Mouse (Mus musculus) frontal cortex, adult (tissue): Measurements from ENCODE around the gene Nedd4.

Experiments used
- ATAC-seq: cut with Nextera tagmentation; 2 replicates; pipeline ENCODE4 v1.9.2; 2017; ENCODE audit warnings: mild to moderate bottlenecking, moderate library complexity, mixed read lengths; ENCODE audit not compliant: low TSS enrichment

Gene Nedd4

GRCm38 (mm10) chr9:72721221-72721620 is 59.1 kb downstream of the Nedd4 start:
- ATAC-seq, result no peak

GRCm38 (mm10) chr9:72722622-72723021 is 60.5 kb downstream of the Nedd4 start:
- no peak for ATAC-seq

- ATAC-seq, result peak; percentile 77
Observed at GRCm38 (mm10) chr9:72724491-72725221, 62.5 kb downstream of the Nedd4 start.

GRCm38 (mm10) chr9:72733966-72734365 is 71.8 kb downstream of the Nedd4 start:
- ATAC-seq, result no peak

- ATAC-seq, result no peak
Observed at GRCm38 (mm10) chr9:72735822-72736410, 73.8 kb downstream of the Nedd4 start.

GRCm38 (mm10) chr9:72741206-72741605 is 79.1 kb downstream of the Nedd4 start:
- ATAC-seq, result no peak

- ATAC-seq, result 0 out of 2 replicates have a peak, but pooled peaks have one; percentile 1
Observed at GRCm38 (mm10) chr9:72746278-72746677, 84.1 kb downstream of the Nedd4 start.

GRCm38 (mm10) chr9:72750272-72750671 is 88.1 kb downstream of the Nedd4 start:
- no peak for ATAC-seq

- peak; percentile 38; the same call in 1 of the 2 replicates for ATAC-seq
Observed at GRCm38 (mm10) chr9:72752656-72753055, 90.5 kb downstream of the Nedd4 start.

GRCm38 (mm10) chr9:72753741-72754140 is 91.6 kb downstream of the Nedd4 start:
- 0 out of 2 replicates have a peak, but pooled peaks have one; percentile 1 for ATAC-seq

GRCm38 (mm10) chr9:72757143-72757542 is 95.0 kb downstream of the Nedd4 start:
- no peak for ATAC-seq

- ATAC-seq, result peak; percentile 87
Observed at GRCm38 (mm10) chr9:72758705-72759131, 96.6 kb downstream of the Nedd4 start.

GRCm38 (mm10) chr9:72763050-72763718 is 101.0 kb downstream of the Nedd4 start:
- no peak for ATAC-seq

GRCm38 (mm10) chr9:72766789-72767349 is 104.7 kb downstream of the Nedd4 start:
- peak; percentile 85 for ATAC-seq

GRCm38 (mm10) chr9:72775022-72775421 is 112.9 kb downstream of the Nedd4 start:
- ATAC-seq, result no peak

GRCm38 (mm10) chr9:72779004-72779403 is 116.9 kb downstream of the Nedd4 start:
- no peak for ATAC-seq

- ATAC-seq, result no peak
Observed at GRCm38 (mm10) chr9:72779733-72780132, 117.6 kb downstream of the Nedd4 start.

- no peak for ATAC-seq
Observed at GRCm38 (mm10) chr9:72780694-72781093, 118.5 kb downstream of the Nedd4 start.

GRCm38 (mm10) chr9:72781466-72781865 is 119.3 kb downstream of the Nedd4 start:
- ATAC-seq, result no peak

GRCm38 (mm10) chr9:72782121-72782520 is 120.0 kb downstream of the Nedd4 start:
- no peak for ATAC-seq

GRCm38 (mm10) chr9:72787732-72788131 is 125.6 kb downstream of the Nedd4 start:
- no peak for ATAC-seq

- no peak for ATAC-seq
Observed at GRCm38 (mm10) chr9:72790530-72791212, 128.5 kb downstream of the Nedd4 start.
